Mouse (Mus musculus) kidney, postnatal 14 days (tissue): ENCODE data around the gene Edc3.
"Not testable (repeated sequence)": the region's sequence is repeated elsewhere in the genome, so short reads cannot be mapped to it uniquely, and the experiment has no call there.

Experiments used
- DNase-seq: peaks from one replicate; pipeline ENCODE4 v3.0.0; 2022; ENCODE audit warnings: mixed read lengths

Edc3 gene

DNA sequence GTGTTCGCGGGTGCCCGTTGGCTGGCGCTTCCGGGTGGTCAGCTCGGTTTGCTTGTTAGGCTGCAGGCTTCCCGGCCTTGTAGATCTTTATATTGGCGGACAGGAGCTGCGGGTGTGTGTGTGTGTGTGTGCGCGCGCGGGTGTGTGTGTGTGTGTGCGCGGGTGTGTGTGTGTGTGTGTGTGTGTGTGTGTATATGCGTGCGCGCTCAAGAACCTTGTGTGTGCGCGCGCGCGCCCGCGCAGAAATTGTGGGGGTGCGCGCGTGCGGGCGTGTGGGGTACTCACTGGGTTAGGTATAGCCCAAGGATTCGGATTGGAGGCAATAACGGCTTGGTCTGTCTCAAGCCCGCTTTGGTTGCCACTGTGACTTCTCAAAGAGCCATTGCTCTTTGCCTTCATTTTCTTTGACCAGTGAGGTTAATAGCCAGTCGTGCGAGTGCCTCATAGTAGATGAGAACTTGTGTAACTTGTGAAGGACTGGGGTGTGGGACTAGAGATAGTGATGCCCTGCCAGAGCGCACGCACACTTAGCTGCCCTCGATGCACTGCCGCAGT lies 457 bp downstream of the Edc3 start:
- peak; percentile 59 for DNase-seq

DNA sequence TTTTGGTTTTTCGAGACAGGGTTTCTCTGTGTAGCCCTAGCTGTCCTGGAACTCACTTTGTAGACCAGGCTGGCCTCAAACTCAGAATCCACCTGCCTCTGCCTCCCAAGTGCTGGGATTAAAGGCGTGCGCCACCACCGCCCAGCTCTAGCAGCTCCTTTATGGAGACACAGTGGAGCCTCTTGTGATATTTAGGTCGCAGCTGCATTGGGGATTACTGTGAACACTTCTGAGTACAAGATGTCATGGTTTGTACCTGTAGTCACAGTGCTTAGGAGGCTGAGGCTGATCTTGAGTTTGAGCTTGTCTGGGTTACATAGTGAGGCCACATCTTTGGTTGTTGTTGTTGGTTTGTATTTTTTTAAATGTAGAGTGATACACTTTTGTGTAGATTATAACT lies 1.9 kb downstream of the Edc3 start:
- DNase-seq: not testable (repeated sequence)

DNA sequence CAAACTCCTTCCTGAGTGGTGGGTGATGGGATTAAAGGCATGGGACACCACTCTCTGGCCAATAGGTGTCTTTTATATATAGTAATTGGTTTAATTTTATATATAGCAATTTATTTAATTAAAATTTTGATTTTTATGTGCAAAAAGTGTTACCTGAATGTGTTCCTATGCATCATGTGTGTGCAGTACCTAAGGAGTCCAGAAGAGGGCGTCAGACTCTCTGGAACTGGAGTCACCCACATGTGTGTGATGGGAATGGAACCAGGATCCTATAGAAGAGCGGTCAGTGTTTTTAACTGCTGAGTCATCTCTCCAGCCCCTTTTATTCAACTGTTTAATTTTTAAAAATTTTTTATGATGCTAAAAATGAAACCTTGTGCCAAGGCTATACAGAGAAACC lies 3.9 kb downstream of the Edc3 start:
- DNase-seq: no peak

DNA sequence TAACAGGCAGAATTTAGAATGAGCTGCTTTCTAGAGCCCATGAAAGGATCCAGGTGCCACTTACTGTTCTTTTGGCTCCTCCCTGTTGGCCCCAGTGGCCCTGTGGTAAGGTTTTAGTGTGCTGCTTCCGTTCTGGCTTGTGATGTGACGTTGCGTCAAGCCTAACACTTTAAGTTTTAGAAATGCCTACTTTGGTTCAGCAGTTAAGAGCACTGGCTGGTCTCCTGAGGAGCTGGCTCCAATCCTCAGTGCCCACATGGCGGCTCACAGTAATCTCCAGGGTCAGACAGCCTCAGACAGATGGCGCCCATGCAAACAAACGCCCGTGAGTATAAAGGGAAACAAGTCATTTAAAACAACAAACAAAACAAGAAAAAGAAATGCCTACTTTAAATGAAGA lies 10.1 kb downstream of the Edc3 start:
- DNase-seq: no peak

DNA sequence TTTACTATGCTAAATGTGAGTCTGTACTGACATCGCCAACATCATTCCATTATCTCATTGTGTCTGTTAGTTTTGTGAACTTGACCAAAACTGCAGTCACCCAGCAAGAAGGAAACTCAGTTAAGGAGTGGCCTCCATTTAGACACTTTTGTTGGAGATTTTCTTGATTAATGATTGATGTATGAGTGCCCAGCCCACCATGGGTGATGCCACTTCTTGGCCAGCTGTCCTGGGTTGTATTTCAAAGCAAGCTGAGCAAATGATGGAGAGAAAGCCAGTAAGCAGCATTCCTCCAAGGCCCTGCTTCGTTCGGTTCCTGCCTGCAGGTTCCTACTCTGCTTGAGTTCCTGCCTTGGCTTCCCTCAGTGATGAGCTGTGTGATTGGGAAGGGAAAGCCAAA lies 12.4 kb downstream of the Edc3 start:
- DNase-seq: no peak

DNA sequence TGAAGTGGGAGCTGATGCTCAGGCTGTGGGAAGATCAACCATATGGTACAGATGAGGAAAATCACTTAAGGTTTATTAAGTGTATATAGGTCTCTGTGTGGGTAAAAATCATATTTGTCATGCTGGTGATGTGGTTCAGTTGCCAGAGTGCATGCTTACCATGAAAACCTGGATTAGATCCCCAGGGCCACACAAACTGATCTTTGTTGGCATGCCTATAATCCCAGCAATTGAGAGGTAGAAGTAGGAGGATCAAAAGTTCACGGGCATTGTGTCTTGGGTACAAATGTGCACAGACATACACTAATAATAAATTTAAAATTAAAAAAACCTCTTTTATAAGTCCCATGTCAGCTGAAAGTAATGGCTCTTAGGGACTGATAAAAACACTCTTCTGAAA lies 14.0 kb downstream of the Edc3 start:
- DNase-seq: no peak

DNA sequence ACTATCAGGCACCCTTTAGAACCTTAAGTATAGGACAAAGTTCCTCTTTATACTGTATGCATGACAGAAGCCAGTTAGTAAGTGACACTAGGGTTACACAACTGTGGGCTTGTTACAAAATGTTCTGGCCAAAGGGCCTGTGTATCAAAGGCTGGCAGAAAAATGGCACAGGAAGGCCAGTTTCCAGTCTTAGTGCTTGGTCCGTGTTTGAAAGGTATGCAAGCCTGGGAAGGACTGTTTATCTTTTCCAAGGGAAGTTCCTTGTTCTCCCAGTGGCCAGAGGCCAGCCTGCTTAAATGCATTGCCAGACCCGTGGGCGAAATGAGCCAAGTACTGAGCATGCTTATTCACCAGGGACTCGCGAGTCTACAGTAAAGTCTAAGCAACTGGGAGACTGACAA lies 15.0 kb downstream of the Edc3 start:
- peak; percentile 74 for DNase-seq

DNA sequence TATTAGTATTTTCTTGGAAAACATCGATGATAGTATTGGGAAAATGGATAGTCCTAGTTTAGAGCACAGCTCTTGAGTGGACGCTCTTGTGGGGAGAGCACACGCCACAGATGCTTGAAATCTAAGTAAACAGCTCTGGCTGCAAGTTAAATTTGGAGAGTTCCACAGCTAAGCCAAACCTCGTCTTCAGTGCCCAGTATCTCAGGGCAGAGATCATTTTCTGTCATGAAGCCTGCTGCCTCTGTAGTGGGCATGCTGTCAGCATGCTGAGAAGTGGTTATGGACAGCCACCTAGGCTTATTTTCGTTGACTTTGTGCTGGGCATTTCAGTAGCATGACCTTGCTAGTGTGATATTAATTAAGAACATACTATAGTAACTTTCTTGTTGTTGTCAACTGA lies 15.5 kb downstream of the Edc3 start:
- DNase-seq: no peak

DNA sequence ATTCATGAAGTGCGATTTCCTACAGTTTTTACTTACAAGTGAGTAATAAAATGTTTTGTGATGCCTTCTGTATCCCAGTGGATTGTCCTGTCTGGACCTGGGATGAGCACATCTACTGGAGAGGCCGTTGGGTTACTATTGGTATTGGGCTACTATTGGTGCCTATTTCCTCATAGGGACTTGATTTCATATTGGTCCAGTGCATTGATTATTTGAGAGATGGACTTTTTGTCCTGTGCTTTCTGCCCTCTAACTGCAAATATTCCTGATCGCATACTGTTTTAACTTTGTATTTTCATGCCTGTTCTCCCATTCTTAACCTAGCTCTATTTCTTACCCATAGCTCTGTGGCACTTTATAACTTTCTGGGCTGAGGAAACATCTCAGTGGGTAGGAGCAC lies 16.4 kb downstream of the Edc3 start:
- DNase-seq: no peak

DNA sequence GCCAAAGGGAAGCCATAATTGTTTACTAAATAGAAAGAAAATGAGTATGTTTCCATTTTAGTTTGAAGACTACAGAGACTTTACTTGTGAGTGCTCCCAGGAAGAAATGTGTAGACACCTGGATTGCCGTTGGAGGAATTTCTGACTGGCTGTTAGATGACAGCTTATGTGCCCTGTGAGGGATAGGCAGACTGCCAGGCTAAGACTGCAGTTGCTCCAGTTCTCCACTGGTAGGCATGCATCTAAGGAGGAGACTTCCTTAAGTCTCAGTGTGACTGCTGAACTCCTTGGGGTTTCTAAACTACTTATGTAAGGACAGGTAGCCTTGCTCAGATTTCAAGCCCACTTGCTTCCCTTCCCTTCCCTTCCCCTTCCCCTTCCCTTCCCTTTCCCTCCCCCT lies 20.0 kb downstream of the Edc3 start:
- no peak for DNase-seq

DNA sequence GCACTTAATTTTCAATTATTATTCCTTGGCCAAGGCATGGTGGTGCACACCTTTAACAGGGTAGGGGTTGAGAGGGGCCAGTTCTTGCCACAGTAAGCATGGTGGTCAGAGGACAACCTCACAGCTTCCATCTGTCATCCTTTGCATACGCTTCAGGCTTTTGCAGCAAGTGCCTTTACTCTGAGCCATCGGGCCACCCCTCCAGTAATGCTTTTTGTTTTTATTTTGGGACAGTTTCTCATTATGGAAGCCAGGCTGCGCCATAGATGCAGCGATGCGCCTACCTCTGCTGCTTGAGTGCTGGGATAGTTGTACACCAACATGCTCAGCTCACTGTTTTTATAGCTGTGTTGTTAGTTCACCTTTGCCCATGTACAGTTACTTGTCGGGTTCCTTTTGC lies 25.3 kb downstream of the Edc3 start:
- no peak for DNase-seq

DNA sequence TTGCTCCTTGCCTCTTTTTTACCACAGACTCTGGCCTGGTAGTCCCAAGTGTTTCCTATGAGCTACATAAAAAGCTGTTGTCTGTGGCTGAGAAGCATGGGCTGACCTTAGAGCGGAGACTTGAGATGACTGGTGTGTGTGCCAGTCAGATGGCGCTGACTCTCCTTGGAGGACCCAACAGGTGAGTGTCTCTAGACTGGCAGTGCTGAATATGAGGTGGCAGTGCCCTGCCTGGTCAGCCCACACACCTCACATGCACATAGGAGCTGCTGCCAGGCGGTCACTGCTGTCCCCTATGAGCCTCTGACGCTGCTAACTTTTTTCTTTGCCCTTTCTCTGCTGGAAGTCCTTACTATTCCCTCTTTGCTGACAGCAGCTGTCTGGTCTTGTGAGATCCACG lies 31.5 kb downstream of the Edc3 start:
- DNase-seq: no peak

DNA sequence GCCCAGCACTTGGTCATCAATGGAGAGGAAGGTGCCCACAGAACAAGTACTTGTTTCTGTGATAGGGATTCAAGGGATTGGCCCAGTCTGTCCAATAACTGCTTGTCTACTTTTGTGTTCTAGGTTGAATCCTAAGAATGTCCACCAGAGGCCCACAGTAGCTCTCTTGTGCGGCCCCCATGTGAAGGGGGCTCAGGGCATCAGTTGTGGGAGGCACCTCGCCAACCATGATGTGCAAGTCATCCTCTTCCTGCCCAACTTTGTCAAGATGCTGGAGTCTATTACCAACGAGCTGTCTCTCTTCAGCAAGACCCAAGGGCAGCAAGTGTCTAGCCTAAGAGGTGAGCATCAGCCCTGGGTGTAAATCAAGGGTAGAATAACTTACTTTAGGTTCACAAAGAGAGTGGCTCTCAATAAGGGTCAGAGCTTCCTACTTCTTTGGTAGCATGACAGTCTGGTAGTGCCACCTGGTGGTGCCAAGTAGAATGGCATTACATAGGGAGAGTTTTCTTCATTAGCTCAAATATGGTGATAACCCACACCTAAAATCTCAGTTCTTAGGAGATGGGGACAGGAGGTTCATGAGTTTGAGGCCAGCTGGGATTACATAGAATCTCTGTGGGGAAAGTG lies 36.2 kb downstream of the Edc3 start:
- peak; percentile 64 for DNase-seq

DNA sequence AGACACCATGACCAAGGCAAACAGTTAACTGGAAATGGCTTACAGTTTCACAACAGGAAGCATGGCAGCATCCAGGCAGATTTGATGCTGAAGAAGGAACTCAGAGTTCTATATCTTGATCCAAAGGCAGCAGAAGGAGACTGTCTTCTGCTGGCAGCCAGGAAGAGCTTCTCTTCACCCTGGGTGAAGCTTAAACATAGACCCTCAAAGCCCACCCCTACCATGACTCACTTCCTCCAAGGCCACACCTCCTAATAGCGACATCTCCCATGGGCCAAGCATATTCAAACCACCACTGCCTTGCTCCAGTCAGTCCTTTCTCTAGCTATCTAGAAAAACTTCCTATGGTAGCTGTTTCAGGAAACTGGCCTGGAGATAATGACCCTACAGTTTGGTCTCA lies 38.7 kb downstream of the Edc3 start:
- no peak for DNase-seq

DNA sequence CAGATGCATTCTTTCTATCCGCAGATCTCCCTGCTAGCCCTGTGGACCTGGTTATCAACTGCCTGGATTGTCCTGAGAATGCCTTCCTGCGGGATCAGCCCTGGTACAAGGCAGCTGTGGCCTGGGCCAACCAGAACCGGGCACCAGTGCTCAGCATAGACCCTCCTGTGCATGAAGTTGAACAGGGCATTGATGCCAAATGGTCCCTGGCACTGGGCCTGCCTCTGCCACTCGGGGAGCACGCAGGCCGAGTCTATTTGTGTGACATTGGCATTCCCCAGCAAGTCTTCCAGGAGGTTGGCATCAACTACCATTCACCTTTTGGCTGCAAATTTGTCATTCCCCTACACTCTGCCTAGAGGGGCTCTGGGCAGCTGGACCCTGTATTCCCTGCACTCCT lies 39.8 kb downstream of the Edc3 start:
- no peak for DNase-seq

DNA sequence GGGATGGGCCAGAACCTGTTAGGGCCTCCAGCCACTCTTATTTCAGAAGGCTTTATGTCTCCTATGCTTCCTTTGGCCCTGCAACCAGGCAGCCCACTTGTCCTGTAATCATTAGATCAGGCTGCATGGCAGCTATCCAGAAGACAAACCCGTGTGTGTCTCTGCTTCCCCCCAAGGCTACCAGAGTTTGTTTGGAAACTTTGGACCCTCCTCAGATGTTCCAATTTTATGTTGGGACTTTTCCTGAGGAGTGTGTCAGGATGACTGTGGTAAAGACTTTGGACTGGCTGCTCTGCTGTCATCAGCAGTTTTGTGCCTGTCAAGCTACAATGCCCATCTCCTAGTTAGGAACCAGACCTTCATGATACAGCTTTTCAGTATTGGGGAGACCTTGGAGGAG lies 40.5 kb downstream of the Edc3 start:
- peak; percentile 75 for DNase-seq

DNA sequence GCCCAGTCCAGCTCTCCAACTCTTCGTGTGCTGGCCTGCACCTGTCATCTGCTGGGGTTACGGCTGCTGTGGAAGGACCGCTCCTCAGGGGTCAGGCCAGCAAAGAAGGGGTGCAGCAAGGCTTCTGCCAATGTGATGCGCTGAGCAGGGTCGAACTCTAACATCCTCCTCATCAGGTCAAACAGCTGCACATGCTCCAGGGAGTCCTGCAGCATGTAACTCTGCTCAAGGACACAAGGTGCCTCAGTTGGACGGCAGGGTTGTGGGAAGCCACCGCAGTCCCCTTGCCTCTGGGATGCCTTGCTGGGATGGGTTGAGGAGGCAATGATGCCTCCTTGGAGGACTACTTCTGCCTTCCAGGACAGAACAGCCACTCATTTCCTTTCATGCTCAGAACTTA lies 42.6 kb downstream of the Edc3 start:
- DNase-seq: no peak

DNA sequence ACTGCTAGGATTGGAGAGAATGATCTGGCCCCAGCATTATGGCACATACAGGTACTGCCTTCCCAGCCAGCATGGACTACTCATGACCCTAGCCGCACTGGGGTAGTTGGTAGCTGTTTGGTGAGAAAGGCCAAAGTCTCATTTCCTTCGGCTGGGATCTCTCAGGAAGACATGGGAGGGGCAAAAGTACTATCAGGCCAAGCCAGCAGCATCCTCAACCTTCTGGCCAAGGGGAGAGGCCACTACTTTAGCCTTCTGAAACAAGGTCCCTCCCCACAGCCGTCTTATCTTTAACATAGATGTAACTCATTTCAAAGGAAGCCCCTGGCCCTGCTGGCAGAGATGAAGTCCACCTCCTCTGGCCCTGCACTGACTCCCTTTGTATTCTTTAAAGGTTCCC lies 49.2 kb downstream of the Edc3 start:
- DNase-seq: no peak

DNA sequence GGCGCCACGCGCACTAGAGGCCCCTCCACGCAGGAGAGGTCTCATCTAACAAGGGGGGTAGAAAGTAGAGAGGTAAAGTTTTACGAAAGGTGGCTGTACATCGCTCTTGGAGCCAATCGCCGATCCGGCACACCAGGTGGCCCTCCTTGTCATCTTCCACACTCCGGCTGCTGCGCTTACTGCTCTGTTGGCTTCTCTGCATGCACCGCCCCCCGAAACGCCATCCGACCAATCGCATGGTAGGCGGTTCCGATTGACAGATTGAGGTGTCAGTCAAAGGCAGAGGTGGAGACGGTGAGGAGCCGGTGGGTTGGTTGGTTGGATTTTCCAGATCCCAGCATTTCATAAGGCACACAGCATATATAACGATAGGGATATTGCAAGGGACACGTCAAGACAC lies 50.2 kb downstream of the Edc3 start:
- DNase-seq: no peak

DNA sequence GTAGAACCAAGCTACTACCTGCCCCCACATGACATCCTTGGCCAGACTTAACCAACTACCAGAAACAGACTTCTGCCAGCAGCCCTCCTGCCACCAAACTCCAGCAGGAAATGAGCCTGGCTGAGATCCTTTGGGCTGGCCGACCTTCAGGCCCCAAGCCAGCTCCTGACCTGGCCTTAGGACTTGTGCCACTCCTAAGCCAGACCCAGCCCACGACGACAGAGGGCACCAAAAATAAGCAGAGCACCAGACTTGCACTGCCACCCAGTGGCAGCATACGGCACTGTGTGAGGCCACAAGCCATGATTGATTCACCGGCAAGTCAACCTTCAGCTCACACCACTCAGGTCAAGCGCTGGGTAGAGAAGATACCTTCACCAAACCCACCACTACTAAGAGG lies 50.9 kb downstream of the Edc3 start:
- DNase-seq: peak; percentile 87

DNA sequence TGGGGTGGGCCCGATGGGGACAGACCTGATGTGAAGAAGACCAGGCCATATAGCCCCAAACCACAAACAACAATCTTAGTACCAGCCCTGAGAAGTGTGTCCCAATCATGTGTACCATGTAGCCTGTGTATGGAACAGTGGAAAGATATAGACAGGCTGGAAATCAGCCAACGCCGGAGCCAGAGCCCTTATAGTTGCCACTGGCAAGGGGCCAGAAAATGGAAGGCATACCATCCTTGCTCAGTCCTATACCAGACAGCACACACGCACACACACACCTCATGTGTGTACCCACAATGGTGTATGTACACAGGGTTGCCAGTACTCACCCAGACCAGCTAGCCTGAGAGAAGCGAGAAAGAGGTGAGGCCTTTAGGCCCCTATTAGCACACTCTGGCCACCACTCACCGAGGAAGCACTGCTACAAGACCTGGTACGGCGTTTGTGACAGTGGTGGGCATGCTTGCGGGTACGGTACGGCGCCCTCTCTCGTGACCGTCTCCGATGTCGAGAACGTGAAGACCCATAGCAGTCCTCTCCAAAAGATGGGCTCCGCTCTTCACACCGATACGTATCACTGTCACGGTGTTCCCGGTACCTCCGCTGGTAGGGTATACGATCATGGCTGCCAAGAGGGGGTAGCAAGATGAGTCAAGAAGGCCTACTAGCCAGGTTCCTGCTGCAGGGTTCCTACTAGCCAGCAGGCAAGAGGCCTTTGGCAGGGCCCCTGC lies 52.2 kb downstream of the Edc3 start:
- DNase-seq: no peak

DNA sequence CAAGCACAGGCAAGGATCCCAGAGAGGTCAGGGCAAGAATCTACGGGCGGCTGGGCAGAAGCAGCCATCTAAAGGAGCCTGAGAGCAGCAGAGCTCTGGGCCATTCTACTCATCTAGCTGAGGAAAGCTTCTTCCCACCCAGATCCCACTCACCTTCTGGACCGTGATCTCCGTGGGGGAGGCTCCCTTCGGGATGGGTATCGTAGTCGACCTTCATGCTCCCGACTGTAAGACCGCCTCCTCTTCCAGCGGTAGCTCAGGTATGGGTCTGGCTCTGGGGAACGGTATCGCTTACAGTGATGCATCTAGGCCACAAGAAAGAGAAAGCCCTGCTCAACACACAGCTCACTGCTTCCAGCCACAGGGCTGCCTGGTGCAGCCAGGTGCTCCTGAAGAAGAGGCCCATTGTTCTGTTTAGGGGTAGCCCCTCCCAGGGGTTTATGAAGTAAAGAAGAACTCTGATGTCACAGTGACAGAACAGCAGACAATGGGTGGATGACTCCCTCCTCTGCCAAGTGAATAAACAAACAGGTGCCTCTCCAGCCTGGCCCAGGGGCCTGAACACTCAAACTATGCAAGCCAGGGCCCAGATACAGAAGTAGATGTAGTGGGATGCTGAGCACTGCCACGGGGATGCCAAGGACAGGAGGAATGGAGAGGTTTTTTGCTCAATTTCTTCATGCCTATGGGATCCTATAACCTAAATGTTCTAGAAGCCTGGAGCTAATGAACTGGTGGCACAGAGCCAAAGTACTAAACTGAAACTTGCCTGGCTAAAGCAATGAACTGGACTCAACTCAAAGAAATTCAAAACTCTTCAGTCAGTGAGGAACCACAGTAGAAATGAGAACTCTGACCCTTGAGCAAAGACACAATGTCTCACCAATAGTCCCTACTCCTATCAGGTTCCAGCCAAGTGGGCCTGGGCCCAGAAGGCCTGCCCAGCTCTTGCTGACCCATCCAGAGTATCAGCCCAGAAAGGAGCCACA lies 53.5 kb downstream of the Edc3 start:
- peak; percentile 58 for DNase-seq

DNA sequence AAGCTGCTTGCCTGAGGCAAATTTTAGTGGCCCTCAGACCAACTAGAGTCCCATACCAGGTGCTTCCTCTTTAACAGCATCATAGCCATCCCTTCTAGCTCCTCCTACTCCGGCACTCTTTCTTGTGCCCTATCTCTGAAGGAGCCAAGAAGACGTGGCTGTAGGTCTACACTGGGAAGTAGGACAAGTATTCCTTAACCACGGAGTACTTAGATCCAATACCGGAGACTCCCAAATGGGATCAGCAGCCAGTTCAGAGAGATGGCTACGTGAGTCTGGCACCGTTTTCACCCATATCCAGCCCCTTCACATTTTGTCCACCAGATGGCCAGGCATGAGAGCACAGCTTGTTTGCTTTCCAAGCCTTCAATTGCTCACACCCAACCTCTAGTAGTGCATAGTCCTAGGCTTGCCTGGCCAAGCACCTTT lies 54.2 kb downstream of the Edc3 start:
- peak; percentile 57 for DNase-seq
